Mouse (Mus musculus) myocyte (in vitro differentiated cells): ENCODE results near the gene Htr6. TPM values are rescaled to one million over a fixed set of nuclear protein-coding genes. Genes with fewer than 3 reads are reported as not detected.
A peak's percentile ranks its signal among the peaks of the same experiment; 100 is the strongest.

Experiments
- H3K27me3 ChIP-seq: one replicate; pipeline ENCODE4 v1.6.1; 2011; ENCODE audit not compliant: control insufficient read depth, insufficient read depth, insufficient read length
- H3K36me3 ChIP-seq: one replicate; pipeline ENCODE4 v1.6.1; 2011; ENCODE audit not compliant: control insufficient read depth, insufficient read depth
- H3K4me2 ChIP-seq: one replicate; pipeline ENCODE4 v1.6.1; 2011; ENCODE audit warnings: low read depth, control low read depth
- H3K4me3 ChIP-seq: one replicate; pipeline ENCODE4 v1.5.1; 2011; ENCODE audit warnings: mild to moderate bottlenecking, control low read depth, moderate library complexity
- H3K79me2 ChIP-seq: one replicate; pipeline ENCODE4 v1.6.1; 2011; ENCODE audit not compliant: control insufficient read depth, insufficient read depth
- H3ac ChIP-seq: one replicate; pipeline ENCODE4 v1.6.1; 2011; ENCODE audit not compliant: control insufficient read depth, insufficient read length
- CEBPB ChIP-seq: IDR thresholded peaks from 2 replicates; pipeline ENCODE4 v1.6.1; 2011; ENCODE audit warnings: mild to moderate bottlenecking, moderate library complexity; ENCODE audit not compliant: poor library complexity, insufficient read depth, severe bottlenecking
- E2F4 ChIP-seq: IDR thresholded peaks from one replicate; pipeline ENCODE4 v1.6.1; 2011; ENCODE audit warnings: mild to moderate bottlenecking, control low read depth, moderate library complexity; ENCODE audit not compliant: insufficient read depth
- MAX ChIP-seq: IDR thresholded peaks from one replicate; pipeline ENCODE4 v1.6.1; 2011; ENCODE audit warnings: low read depth, mild to moderate bottlenecking, control low read depth
- MYOD1 ChIP-seq, 3 experiments: IDR thresholded peaks; one replicate each; pipeline ENCODE4 v1.6.1; 2011; ENCODE audit warnings: control low read depth in 2 of 3, low read depth in 2 of 3, mild to moderate bottlenecking in 2 of 3, moderate library complexity in 1 of 3; ENCODE audit not compliant: insufficient read length in 2 of 3, control insufficient read depth in 1 of 3
- MYOG ChIP-seq, 3 experiments: IDR thresholded peaks; one replicate each; pipeline ENCODE4 v1.6.1; 2011; ENCODE audit warnings: control low read depth in 2 of 3, low read depth in 2 of 3, mild to moderate bottlenecking in 2 of 3; ENCODE audit not compliant: insufficient read length in 2 of 3, control insufficient read depth in 1 of 3, insufficient read depth in 1 of 3
- POLR2A ChIP-seq: IDR thresholded peaks from one replicate; pipeline ENCODE4 v1.6.1; 2011; ENCODE audit warnings: low read depth, mild to moderate bottlenecking, control low read depth, moderate library complexity; ENCODE audit not compliant: insufficient read length
- POLR2AphosphoS2 ChIP-seq: IDR thresholded peaks from one replicate; pipeline ENCODE4 v1.6.1; 2011; ENCODE audit warnings: low read depth, control low read depth; ENCODE audit not compliant: insufficient read length
- REST ChIP-seq: IDR thresholded peaks from one replicate; pipeline ENCODE4 v1.6.1; 2011; ENCODE audit warnings: mild to moderate bottlenecking, control low read depth, moderate library complexity; ENCODE audit not compliant: insufficient read depth, insufficient read length
- SRF ChIP-seq: IDR thresholded peaks from one replicate; pipeline ENCODE4 v1.6.1; 2011; ENCODE audit warnings: low read depth; ENCODE audit not compliant: control insufficient read depth, insufficient read length
- TCF12 ChIP-seq: IDR thresholded peaks from one replicate; pipeline ENCODE4 v1.6.1; 2011; ENCODE audit warnings: mild to moderate bottlenecking, control low read depth; ENCODE audit not compliant: poor library complexity, insufficient read depth, severe bottlenecking
- TCF3 ChIP-seq: IDR thresholded peaks from one replicate; pipeline ENCODE4 v1.6.1; 2011; ENCODE audit warnings: low read depth, control low read depth; ENCODE audit not compliant: insufficient read length
- USF1 ChIP-seq: IDR thresholded peaks from one replicate; pipeline ENCODE4 v1.6.1; 2011; ENCODE audit warnings: low read depth, mild to moderate bottlenecking, control low read depth, moderate library complexity
- polyA plus RNA-seq: library from polyadenylated mRNA; unstranded; fragments of >200 nt; fragmentation: generic; extraction: Trizol; gene quantifications from one replicate; pipeline ENCODE4 v1.2.1, GENCODE M21; 2012; ENCODE audit warnings: missing spikeins

The Htr6 gene
- polyA plus RNA-seq, 1 experiment = 0.08 TPM

DNA sequence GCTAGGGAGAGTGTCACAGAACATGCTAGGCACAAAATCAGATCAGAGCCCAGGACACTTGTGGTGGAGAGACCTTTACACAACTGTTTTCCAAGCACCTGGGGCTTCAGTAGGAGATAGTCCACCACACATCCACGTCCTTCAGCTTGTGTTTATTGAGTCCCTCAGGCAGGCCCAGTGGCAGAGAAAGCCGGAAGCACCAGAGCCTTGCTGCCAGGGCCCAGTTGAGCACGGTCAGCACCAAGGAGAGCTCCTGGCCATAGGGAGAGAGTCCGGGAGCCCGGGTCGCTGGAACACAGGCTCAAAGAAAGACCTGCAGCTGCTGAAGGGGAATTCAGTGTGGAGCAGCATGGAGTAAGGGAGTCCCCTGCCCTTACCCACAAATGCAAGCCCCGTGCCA, 15.8 kb downstream of the Htr6 start:
- peak; percentile 68 for TF ChIP-seq REST
- no peak for TF ChIP-seq SRF
- Histone ChIP-seq H3ac (no peak overlapping the region), H3K27me3 (peaks cover 7% of the 10 kb centered on the region)

DNA sequence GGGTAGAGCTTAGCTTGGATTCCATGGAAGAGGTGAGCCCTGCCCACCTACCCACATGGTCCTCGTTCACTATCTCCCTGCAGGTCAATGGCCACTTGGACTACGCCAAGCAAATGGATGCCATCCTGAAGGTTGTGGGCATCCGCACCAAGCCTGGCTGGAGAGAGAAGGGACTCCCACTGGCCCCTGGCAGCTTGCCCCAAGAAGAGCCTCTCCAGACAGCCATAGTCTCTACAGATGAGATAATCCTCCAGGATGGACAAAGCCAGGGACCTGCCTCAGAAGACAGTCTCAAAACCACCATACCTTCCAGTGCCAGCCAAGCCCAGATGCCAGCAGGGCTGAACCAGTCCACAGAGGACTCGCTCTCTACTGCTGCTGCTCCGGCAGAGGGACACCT, 17.3 kb downstream of the Htr6 start:
- no peak overlapping the region for H3ac ChIP-seq
- no peak overlapping the region for H3K4me2 ChIP-seq
- H3K36me3 ChIP-seq = no peaks in the 10 kb centered on the region
- H3K79me2 ChIP-seq = no peaks in the 10 kb centered on the region
- H3K4me3 ChIP-seq = no peak overlapping the region
- H3K27me3 ChIP-seq = peaks cover 10% of the 10 kb centered on the region
- TF ChIP-seq POLR2AphosphoS2 (no peak), REST (no peak), TCF3 (no peak), CEBPB (no peak), TCF12 (no peak), MAX (no peak), USF1 (no peak), MYOG (IDR thresholded peaks at IDR 0.05; ENCODE audit: control insufficient read depth in 1 of 3, insufficient read depth in 1 of 3, insufficient read length in 2 of 3, low read depth in 2 of 3) (no peak), MYOD1 (IDR thresholded peaks at IDR 0.05; ENCODE audit: control insufficient read depth in 1 of 3, insufficient read length in 2 of 3, low read depth in 2 of 3) (no peak), SRF (no peak), E2F4 (no peak), POLR2A (no peak)

More for the DNA sequence above, 15.8 kb downstream of the Htr6 start:
- Histone ChIP-seq H3K36me3 (no peaks in the 10 kb centered on the region), H3K4me2 (no peak overlapping the region), H3K4me3 (no peak overlapping the region), H3K79me2 (no peaks in the 10 kb centered on the region)

DNA sequence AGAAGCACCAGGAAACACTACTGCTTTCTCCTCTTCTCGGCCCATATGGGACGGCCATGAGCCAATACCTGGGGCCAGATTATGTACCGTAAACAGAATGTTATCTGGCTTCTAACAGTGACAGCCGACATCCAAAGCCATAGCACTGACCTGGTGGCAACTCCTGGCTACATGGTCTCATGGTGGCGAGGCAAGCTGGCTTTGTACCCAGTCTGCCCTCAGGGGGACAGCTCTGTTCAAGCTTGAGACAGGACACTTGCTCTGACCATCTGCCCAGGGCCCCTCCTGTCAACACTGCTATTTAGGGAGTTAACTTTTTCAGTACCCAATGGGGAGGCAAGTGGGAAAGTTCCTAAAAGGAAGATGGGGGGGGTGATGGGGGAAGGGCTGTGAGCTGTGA, 18.1 kb downstream of the Htr6 start:
- Histone ChIP-seq H3K79me2 (no peaks in the 10 kb centered on the region), H3K4me3 (no peak overlapping the region), H3ac (no peak overlapping the region), H3K27me3 (peaks cover 10% of the 10 kb centered on the region), H3K4me2 (no peak overlapping the region), H3K36me3 (no peaks in the 10 kb centered on the region)
- TF ChIP-seq MYOG (IDR thresholded peaks at IDR 0.05; ENCODE audit: control insufficient read depth in 1 of 3, insufficient read depth in 1 of 3, insufficient read length in 2 of 3, low read depth in 2 of 3) (no peak), E2F4 (no peak), REST (no peak), POLR2A (no peak), TCF3 (no peak), MYOD1 (IDR thresholded peaks at IDR 0.05; ENCODE audit: control insufficient read depth in 1 of 3, insufficient read length in 2 of 3, low read depth in 2 of 3) (no peak), POLR2AphosphoS2 (no peak), USF1 (no peak), CEBPB (no peak), SRF (no peak)

DNA sequence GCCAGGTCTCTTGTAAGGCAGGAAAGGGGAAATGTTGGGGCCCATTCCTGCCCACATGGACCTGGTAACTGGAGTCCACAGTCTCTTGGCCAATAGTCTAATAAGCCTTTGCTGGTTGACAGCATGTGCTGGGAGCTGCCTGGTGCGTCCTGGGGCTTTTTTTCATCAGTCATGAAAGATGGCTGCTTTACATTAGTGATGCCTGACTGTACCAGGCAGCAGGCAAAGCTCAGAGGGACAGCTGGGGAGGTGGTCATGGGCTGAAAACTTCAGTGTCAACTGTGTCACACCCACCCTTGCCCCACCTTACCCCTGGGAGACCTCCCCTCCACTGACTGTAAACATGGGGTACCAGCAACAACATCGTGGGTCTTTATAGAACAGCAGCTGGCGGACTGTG, 19.6 kb downstream of the Htr6 start:
- no peaks in the 10 kb centered on the region for H3K36me3 ChIP-seq
- no peaks in the 10 kb centered on the region for H3K79me2 ChIP-seq
- no peak overlapping the region for H3ac ChIP-seq
- H3K4me2 ChIP-seq = no peak overlapping the region
- H3K4me3 ChIP-seq = no peak overlapping the region
- TF ChIP-seq E2F4 (no peak), MYOD1 (IDR thresholded peaks at IDR 0.05; ENCODE audit: control insufficient read depth in 1 of 3, insufficient read length in 2 of 3, low read depth in 2 of 3) (no peak), REST (no peak), MYOG (IDR thresholded peaks at IDR 0.05; ENCODE audit: control insufficient read depth in 1 of 3, insufficient read depth in 1 of 3, insufficient read length in 2 of 3, low read depth in 2 of 3) (no peak), USF1 (no peak), TCF12 (no peak), POLR2A (no peak), POLR2AphosphoS2 (no peak), TCF3 (no peak), MAX (no peak), SRF (no peak), CEBPB (no peak)
- peaks cover 10% of the 10 kb centered on the region for H3K27me3 ChIP-seq

DNA sequence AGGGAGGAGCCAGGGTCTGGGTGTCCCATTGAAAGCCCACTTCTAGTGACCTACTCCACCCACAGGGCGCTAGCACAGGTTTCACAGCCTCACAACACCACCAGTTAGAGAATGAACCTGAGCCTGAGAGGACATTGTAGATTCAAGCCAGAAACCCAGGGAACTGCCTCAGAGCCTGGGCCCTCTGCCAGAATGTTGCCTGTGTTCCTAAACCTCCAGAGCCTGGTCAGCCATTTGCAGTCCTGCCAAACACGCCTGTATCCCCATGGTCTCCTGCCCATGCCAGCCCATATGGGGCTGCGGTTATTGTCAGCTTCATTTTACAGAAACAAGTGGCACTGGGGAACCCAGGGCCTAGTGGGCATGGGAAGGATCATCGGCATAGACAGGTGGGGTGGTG, 20.0 kb downstream of the Htr6 start:
- H3K4me3 ChIP-seq = no peak overlapping the region
- peaks cover 10% of the 10 kb centered on the region for H3K27me3 ChIP-seq
- no peak for TF ChIP-seq SRF
- H3K79me2 ChIP-seq = no peaks in the 10 kb centered on the region
- no peaks in the 10 kb centered on the region for H3K36me3 ChIP-seq
- H3ac ChIP-seq = no peak overlapping the region
- H3K4me2 ChIP-seq = no peak overlapping the region
